Mouse (Mus musculus): ENCODE results near the gene Pdgfb. TPM values are rescaled to one million over a fixed set of nuclear protein-coding genes. Genes with fewer than 3 reads are reported as not detected.

Gene Pdgfb
- total and polyA plus RNA-seq, 3 experiments, result 0.23 to 0.72 TPM; not detected in 1

- Histone ChIP-seq H3K4me3 (ENCODE audit: control insufficient read depth in 1 of 2, insufficient read depth in 1 of 2, low read depth in 2 of 2, low read length in 2 of 2) (no peak overlapping the region), H3K36me3 (ENCODE audit: control insufficient read depth in 1 of 2, insufficient read depth in 2 of 2, low read length in 2 of 2) (peaks cover 0 to 5% of the 10 kb centered on the region in 2 experiments; a peak in 2 of 4 replicates), H3K27ac (ENCODE audit: control insufficient read depth, low read depth, low read length) (no peak overlapping the region), H3K9me3 (replicated peaks; ENCODE audit: insufficient read depth, low read length) (no peaks in the 10 kb centered on the region), H3K9ac (ENCODE audit: control insufficient read depth, low read depth, low read length, poor library complexity, severe bottlenecking) (no peak overlapping the region), H3K4me1 (ENCODE audit: control insufficient read depth in 1 of 2, insufficient read depth in 2 of 2, low read length in 2 of 2) (peaks cover 0 to 14% of the 10 kb centered on the region in 2 experiments; a peak in 2 of 4 replicates), H3K27me3 (ENCODE audit: control insufficient read depth in 1 of 2, insufficient read depth in 2 of 2, low read length in 2 of 2) (no peaks in the 10 kb centered on the region), H3K79me2 (ENCODE audit: control insufficient read depth, insufficient read depth, low read length, poor library complexity) (no peaks in the 10 kb centered on the region)
- no peak for TF ChIP-seq E2F4 (IDR thresholded peaks at IDR 0.05; ENCODE audit: borderline replicate concordance, low read depth, low read length)
- no peak for TF ChIP-seq TCF12 (IDR thresholded peaks at IDR 0.05; ENCODE audit: low read depth, low read length)
- TF ChIP-seq SIN3A (IDR thresholded peaks at IDR 0.05; ENCODE audit: low read length), result no peak
- no peak for TF ChIP-seq MYC (IDR thresholded peaks at IDR 0.05; ENCODE audit: low read depth, low read length)
- DNase-seq (ENCODE audit: low read depth, low spot score), result no peak
Measured at GRCm38 (mm10) chr15:80030399-80030798, 15.6 kb upstream of the Pdgfb start.

GRCm38 (mm10) chr15:80028862-80029261, 14.1 kb upstream of the Pdgfb start:
- TF ChIP-seq ZNF384 (IDR thresholded peaks at IDR 0.05; ENCODE audit: low read depth, low read length), result no peak
- no peak for TF ChIP-seq CHD2 (IDR thresholded peaks at IDR 0.05; ENCODE audit: low read length)
- no peak for TF ChIP-seq MAFK (IDR thresholded peaks at IDR 0.05; ENCODE audit: borderline replicate concordance, low read depth, low read length)
- TF ChIP-seq HCFC1 (IDR thresholded peaks at IDR 0.05; ENCODE audit: low read depth, low read length), result no peak
- TF ChIP-seq NELFE (IDR thresholded peaks at IDR 0.05; ENCODE audit: low read depth, low read length), result no peak
- Histone ChIP-seq H3K4me1 (ENCODE audit: control insufficient read depth in 1 of 2, insufficient read depth in 2 of 2, low read length in 2 of 2) (peaks cover 0 to 23% of the 10 kb centered on the region in 2 experiments; a peak in 2 of 4 replicates), H3K9me3 (replicated peaks; ENCODE audit: insufficient read depth, low read length) (no peaks in the 10 kb centered on the region), H3K9ac (ENCODE audit: control insufficient read depth, low read depth, low read length, poor library complexity, severe bottlenecking) (no peak overlapping the region), H3K27me3 (ENCODE audit: control insufficient read depth in 1 of 2, insufficient read depth in 2 of 2, low read length in 2 of 2) (no peaks in the 10 kb centered on the region), H3K4me3 (ENCODE audit: control insufficient read depth in 1 of 2, insufficient read depth in 1 of 2, low read depth in 2 of 2, low read length in 2 of 2) (no peak overlapping the region), H3K27ac (ENCODE audit: control insufficient read depth, low read depth, low read length) (no peak overlapping the region), H3K79me2 (ENCODE audit: control insufficient read depth, insufficient read depth, low read length, poor library complexity) (no peaks in the 10 kb centered on the region), H3K36me3 (ENCODE audit: control insufficient read depth in 1 of 2, insufficient read depth in 2 of 2, low read length in 2 of 2) (peaks cover 0 to 8% of the 10 kb centered on the region in 2 experiments; a peak in 2 of 4 replicates)
- DNase-seq (ENCODE audit: low read depth, low spot score), result no peak

- H3K9ac ChIP-seq (ENCODE audit: control insufficient read depth, low read depth, low read length, poor library complexity, severe bottlenecking), result no peak overlapping the region
- H3K36me3 ChIP-seq (ENCODE audit: control insufficient read depth in 1 of 2, insufficient read depth in 2 of 2, low read length in 2 of 2), result peaks cover 0 to 8% of the 10 kb centered on the region in 2 experiments; a peak in 2 of 4 replicates
- no peaks in the 10 kb centered on the region for H3K9me3 ChIP-seq (replicated peaks; ENCODE audit: insufficient read depth, low read length)
- peak; percentile 19 for DNase-seq (ENCODE audit: low read depth, low spot score)
- no peak overlapping the region for H3K4me3 ChIP-seq (ENCODE audit: control insufficient read depth in 1 of 2, insufficient read depth in 1 of 2, low read depth in 2 of 2, low read length in 2 of 2)
- no peak for TF ChIP-seq ETS1 (IDR thresholded peaks at IDR 0.05; ENCODE audit: low read depth, low read length)
- no peak for TF ChIP-seq POLR2A (IDR thresholded peaks at IDR 0.05; ENCODE audit: control insufficient read depth in 1 of 2, insufficient read depth in 1 of 2, low read depth in 1 of 2, low read length in 2 of 2, poor library complexity in 1 of 2)
- no peak for TF ChIP-seq TAL1 (IDR thresholded peaks at IDR 0.05; ENCODE audit: low read length)
- TF ChIP-seq MAX (IDR thresholded peaks at IDR 0.05; ENCODE audit: low read length), result no peak
- no peak for TF ChIP-seq BHLHE40 (IDR thresholded peaks at IDR 0.05; ENCODE audit: borderline replicate concordance, low read depth, low read length)
- no peak for TF ChIP-seq JUND (IDR thresholded peaks at IDR 0.05; ENCODE audit: low read depth, low read length)
- TF ChIP-seq EP300 (IDR thresholded peaks at IDR 0.05; ENCODE audit: low read depth in 1 of 2, low read length in 2 of 2), result peak; percentile 15 to 41; a peak in 1 of 4 replicates
- TF ChIP-seq GATA1 (IDR thresholded peaks at IDR 0.05; ENCODE audit: low read depth, low read length), result peak; percentile 27; the same call in 1 of the 2 replicates
- no peak for TF ChIP-seq SIN3A (IDR thresholded peaks at IDR 0.05; ENCODE audit: low read length)
- H3K27me3 ChIP-seq (ENCODE audit: control insufficient read depth in 1 of 2, insufficient read depth in 2 of 2, low read length in 2 of 2), result no peaks in the 10 kb centered on the region
- peaks cover 0 to 23% of the 10 kb centered on the region in 2 experiments; a peak in 2 of 4 replicates for H3K4me1 ChIP-seq (ENCODE audit: control insufficient read depth in 1 of 2, insufficient read depth in 2 of 2, low read length in 2 of 2)
- no peaks in the 10 kb centered on the region for H3K79me2 ChIP-seq (ENCODE audit: control insufficient read depth, insufficient read depth, low read length, poor library complexity)
- H3K27ac ChIP-seq (ENCODE audit: control insufficient read depth, low read depth, low read length), result no peak overlapping the region
Measured at GRCm38 (mm10) chr15:80026689-80027353, 12.0 kb upstream of the Pdgfb start.

Data from MEL (cell line).